Mouse (Mus musculus): ENCODE results near the gene Anp32b. TPM values are rescaled to one million over a fixed set of nuclear protein-coding genes. Genes with fewer than 3 reads are reported as not detected.

The Anp32b gene
- polyA plus RNA-seq, 1 experiment, result 451 TPM

DNA sequence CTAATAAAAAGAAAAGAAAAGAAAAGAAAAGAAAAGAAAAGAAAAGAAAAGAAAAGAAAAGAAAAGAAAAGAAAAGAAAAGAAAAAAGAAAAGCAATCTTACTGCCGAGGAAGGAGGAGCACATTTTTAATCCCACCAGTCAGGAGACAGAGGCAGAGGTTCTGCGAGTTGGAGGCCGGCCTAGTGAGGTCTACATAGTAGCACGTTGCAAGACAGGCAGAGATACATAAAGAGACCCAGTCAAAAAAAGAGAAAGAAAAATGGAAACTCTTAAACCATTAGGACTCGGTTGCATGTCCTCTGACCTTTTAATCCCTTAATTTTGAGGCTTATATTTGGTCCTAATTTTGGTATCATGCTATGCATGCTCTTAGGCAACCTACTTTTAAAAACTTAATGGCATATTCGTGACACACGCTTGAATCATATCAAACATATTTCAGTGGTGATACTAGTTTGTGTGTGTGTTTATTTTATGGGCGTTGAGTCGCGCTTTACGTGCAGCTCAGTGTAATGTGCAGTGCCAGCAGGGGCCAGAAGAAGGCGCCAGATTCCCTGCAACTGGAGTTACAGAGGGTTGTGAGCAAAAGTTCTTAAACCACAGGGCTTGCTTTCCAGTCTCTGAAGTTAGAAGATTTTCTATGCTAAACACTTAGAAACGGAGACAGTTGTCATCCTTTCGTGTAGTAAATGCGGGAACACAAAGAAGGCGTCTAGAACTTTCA lies 57.2 kb downstream of the Anp32b start:
- H3K9me3 ChIP-seq (ENCODE audit: control insufficient read depth, low read length), result peaks cover 3% of the 10 kb centered on the region
- no peak for TF ChIP-seq TAL1 (IDR thresholded peaks at IDR 0.05; ENCODE audit: low read length)
- no peak for TF ChIP-seq GATA1 (IDR thresholded peaks at IDR 0.05; ENCODE audit: low read length)
- H3K27me3 ChIP-seq (ENCODE audit: control insufficient read depth), result peaks cover 15% of the 10 kb centered on the region
- H3K4me1 ChIP-seq (ENCODE audit: control insufficient read depth), result peaks cover 44% of the 10 kb centered on the region
- peaks cover 23% of the 10 kb centered on the region for H3K36me3 ChIP-seq (ENCODE audit: control insufficient read depth)
- H3K4me3 ChIP-seq (replicated peaks), result peak overlapping the region; percentile 76

DNA sequence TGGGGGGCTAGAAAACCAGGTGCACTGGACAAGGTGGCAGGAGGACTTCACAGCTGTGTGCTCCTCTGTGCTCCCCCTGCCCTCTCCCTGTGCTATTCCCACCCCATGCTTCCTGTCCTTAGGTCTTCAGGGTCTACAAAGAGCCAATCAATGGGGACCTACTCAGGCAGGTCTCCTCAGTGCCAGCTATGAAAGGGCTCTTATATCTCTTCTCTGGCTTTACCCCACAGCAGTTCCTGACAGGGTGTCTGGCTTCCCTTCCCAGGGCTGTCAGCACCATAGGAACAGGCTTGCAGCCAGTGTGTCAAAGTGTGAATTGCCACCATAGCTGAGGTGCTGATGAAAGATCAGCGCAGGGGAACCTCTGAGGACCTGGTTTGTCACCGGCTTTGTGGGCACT lies 69.8 kb downstream of the Anp32b start:
- peaks cover 17% of the 10 kb centered on the region; the same call in 1 of the 2 replicates for H3K36me3 ChIP-seq (ENCODE audit: control insufficient read depth)
- TF ChIP-seq GATA1 (IDR thresholded peaks at IDR 0.05; ENCODE audit: low read length) (no peak), TAL1 (IDR thresholded peaks at IDR 0.05; ENCODE audit: low read length) (no peak)
- H3K9me3 ChIP-seq (ENCODE audit: control insufficient read depth, low read length), result peaks cover 5% of the 10 kb centered on the region; the same call in 1 of the 2 replicates
- no peaks in the 10 kb centered on the region for H3K27me3 ChIP-seq (ENCODE audit: control insufficient read depth)
- no peak overlapping the region for H3K4me3 ChIP-seq (replicated peaks)
- H3K4me1 ChIP-seq (ENCODE audit: control insufficient read depth), result peaks cover 6% of the 10 kb centered on the region

DNA sequence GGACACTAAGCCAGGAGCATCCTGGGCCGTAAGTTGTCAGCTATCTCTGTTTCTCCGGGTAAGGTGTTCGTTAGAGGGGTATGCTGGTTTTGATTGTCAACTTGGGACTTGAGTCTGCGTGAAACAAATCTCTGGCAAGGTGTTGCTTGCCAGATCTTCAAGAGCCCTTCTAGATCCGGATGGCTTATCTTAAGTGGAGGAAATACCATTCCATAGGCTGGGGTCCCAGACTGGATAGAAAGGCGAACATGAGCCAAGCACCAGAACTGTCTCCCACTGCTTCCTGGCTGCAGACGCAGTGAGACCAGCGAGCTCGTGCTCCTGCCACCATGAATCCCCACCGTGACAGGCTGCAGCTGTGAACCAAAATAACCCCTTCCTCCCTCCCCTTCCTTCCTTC lies 70.8 kb downstream of the Anp32b start:
- Histone ChIP-seq H3K9me3 (ENCODE audit: control insufficient read depth, low read length) (peaks cover 5% of the 10 kb centered on the region; the same call in 1 of the 2 replicates), H3K4me3 (replicated peaks) (no peak overlapping the region), H3K4me1 (ENCODE audit: control insufficient read depth) (peaks cover 12% of the 10 kb centered on the region), H3K27me3 (ENCODE audit: control insufficient read depth) (no peaks in the 10 kb centered on the region), H3K36me3 (ENCODE audit: control insufficient read depth) (peaks cover 17% of the 10 kb centered on the region; the same call in 1 of the 2 replicates)
- TF ChIP-seq GATA1 (IDR thresholded peaks at IDR 0.05; ENCODE audit: low read length), result no peak
- no peak for TF ChIP-seq TAL1 (IDR thresholded peaks at IDR 0.05; ENCODE audit: low read length)

Other genes with a start within 250 kb of the Anp32b start
- not detected in 2 replicates for gene Foxe1, start 107.3 kb upstream of the Anp32b start, polyA plus RNA-seq (2012)
- gene Trmo, start 61.5 kb upstream of the Anp32b start, polyA plus RNA-seq (2012), result 1.7 and 2.3 TPM in 2 replicates
- 36.9 and 40.4 TPM in 2 replicates for gene Hemgn, start 37.4 kb upstream of the Anp32b start, polyA plus RNA-seq (2012)
- 7.2 and 7.6 TPM in 2 replicates for gene Nans, start 38.3 kb downstream of the Anp32b start, polyA plus RNA-seq (2012)
- 0.03 and 0.38 TPM in 2 replicates for gene Trim14, start 85.2 kb downstream of the Anp32b start, polyA plus RNA-seq (2012)
- 0.12 and 0.21 TPM in 2 replicates for gene Coro2a, start 151.3 kb downstream of the Anp32b start, polyA plus RNA-seq (2012)
- gene Tbc1d2, start 199.3 kb downstream of the Anp32b start, polyA plus RNA-seq (2012), result 0.03 TPM in 1 of 2 replicates, not detected in the other